Mouse (Mus musculus) G1E (cell line): ENCODE results near the gene 1110004F10Rik.

Experiments
- CTCF ChIP-seq: IDR thresholded peaks from 2 replicates; pipeline ENCODE4 v1.5.1; 2012; ENCODE audit warnings: low read depth, low read length, inconsistent platforms, mixed read lengths
- GATA1 ChIP-seq: IDR thresholded peaks from 2 replicates; pipeline ENCODE4 v1.6.1; 2012; ENCODE audit warnings: borderline replicate concordance, low read length, inconsistent platforms, mixed read lengths
- POLR2AphosphoS5 ChIP-seq: IDR thresholded peaks from 2 replicates; pipeline ENCODE4 v1.6.1; 2012; ENCODE audit warnings: low read depth, low read length, inconsistent platforms; ENCODE audit not compliant: insufficient replicate concordance
- TAL1 ChIP-seq: conservative IDR thresholded peaks from 2 replicates; pipeline ENCODE4 v1.6.1; 2012; ENCODE audit warnings: low read depth, low read length, inconsistent platforms, mixed read lengths

DNA sequence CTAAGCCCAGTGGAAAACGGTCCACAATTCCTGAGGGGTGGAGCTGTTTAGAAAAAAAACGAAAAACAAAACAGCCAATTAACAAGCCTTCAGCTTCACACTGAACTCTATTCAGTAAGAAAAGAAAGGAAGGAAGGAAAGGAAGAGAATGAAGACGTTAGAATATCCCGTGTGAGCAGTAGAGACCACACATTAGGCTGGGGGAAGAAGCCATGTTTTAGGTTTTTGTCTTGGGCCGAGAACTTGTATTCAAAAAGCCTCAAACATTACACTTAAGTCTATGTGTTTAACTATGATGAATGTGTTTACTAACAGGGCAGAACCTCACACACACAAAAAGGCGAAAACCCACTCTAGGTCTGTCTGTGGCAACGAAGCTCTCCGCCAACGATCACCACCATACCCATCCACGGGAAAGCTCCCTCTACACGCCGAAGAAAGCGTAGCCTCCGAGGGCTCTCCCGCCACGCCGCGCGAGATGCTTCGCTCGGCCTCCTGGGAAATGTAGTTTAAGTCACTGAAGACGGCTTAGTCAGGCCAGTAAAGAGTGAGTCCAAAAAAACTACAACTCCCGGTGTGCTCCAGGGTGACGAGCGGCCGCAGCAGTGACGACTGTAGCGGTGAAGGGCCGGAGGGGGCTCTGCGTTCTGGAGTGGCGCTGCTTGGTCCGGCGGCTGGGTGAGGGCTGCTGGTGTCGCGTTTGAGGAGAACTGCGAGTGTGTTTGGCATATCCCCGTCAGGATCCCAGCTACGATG lies 53.7 kb downstream of the 1110004F10Rik start:
- TF ChIP-seq CTCF, result no peak
- no peak for TF ChIP-seq GATA1
- TF ChIP-seq POLR2AphosphoS5, result no peak
- TF ChIP-seq TAL1, result no peak
